Mouse (Mus musculus) midbrain, embryonic 11.5 days (tissue): ENCODE results near the gene Qk. TPM values are rescaled to one million over a fixed set of nuclear protein-coding genes. Genes with fewer than 3 reads are reported as not detected.

Experiments
- ATAC-seq: fragments of 200-750 bp; cut with Nextera tagmentation; 2 replicates; pipeline ENCODE4 v1.8.0; 2017; ENCODE audit warnings: moderate TSS enrichment, moderate library complexity; ENCODE audit not compliant: low FRiP score
- DNase-seq: peaks from one replicate; pipeline ENCODE4 v3.0.0; 2015; ENCODE audit warnings: low spot score; ENCODE audit errors: missing footprints
- H3K27ac ChIP-seq: fragments of 300-500 bp; sonication (generic); 2 replicates; pipeline ENCODE4 v1.5.1; 2014; ENCODE audit warnings: low read depth, low read length
- H3K27me3 ChIP-seq: fragments of 300-500 bp; sonication (generic); 2 replicates; pipeline ENCODE4 v1.6.1; 2014; ENCODE audit warnings: mild to moderate bottlenecking, low read length, moderate library complexity, mixed read lengths; ENCODE audit not compliant: control insufficient read depth, insufficient read depth
- H3K36me3 ChIP-seq: fragments of 300-500 bp; sonication (generic); 2 replicates; pipeline ENCODE4 v1.6.1; 2014; ENCODE audit warnings: mild to moderate bottlenecking, low read length, moderate library complexity, mixed read lengths; ENCODE audit not compliant: control insufficient read depth, insufficient read depth
- H3K4me1 ChIP-seq: fragments of 300-500 bp; sonication (generic); 2 replicates; pipeline ENCODE4 v1.6.1; 2014; ENCODE audit warnings: low read length; ENCODE audit not compliant: control insufficient read depth, insufficient read depth
- H3K4me2 ChIP-seq: fragments of 300-500 bp; sonication (generic); 2 replicates; pipeline ENCODE4 v1.6.1; 2014; ENCODE audit warnings: mild to moderate bottlenecking, moderate library complexity
- H3K4me3 ChIP-seq: fragments of 300-500 bp; sonication (generic); 2 replicates; pipeline ENCODE4 v1.5.1; 2014; ENCODE audit warnings: low read depth, low read length
- H3K9ac ChIP-seq: fragments of 300-500 bp; sonication (generic); 2 replicates; pipeline ENCODE4 v1.6.1; 2014; ENCODE audit warnings: low read length
- H3K9me3 ChIP-seq: fragments of 300-500 bp; sonication (generic); 2 replicates; pipeline ENCODE4 v1.6.1; 2016; ENCODE audit warnings: low read length; ENCODE audit not compliant: control insufficient read depth
- WGBS: fragments of 180-500 bp; shearing (Covaris S2); extraction: QIAGEN DNeasy Blood & Tissue Kit; methylation state at CpG from one replicate; pipeline ENCODE4 v1.1.7; 2014; 5-methylcytosine and 5-hydroxymethylcytosine counted together
- polyA plus RNA-seq: library from polyadenylated mRNA; unstranded; fragments of >200 nt; fragmentation: Nextera tagmentation; extraction: Ambion mirVana; gene quantifications from 2 replicates; pipeline ENCODE4 v1.2.1, GENCODE M21; 2014

Qk gene
- 63.2 and 73.7 TPM in 2 replicates for polyA plus RNA-seq

GRCm38 (mm10) chr17:10319685-10320455 lies at the start of gene Qk:
Qk (minus strand) TSS chr17:10319854.
- Histone ChIP-seq H3K4me1 (peaks cover 15% of the 10 kb centered on the region), H3K4me2 (peak within 1 kb of the TSS; percentile 57), H3K36me3 (no peaks in the 10 kb centered on the region), H3K27me3 (no peaks in the 10 kb centered on the region), H3K9ac (peak within 1 kb of the TSS; percentile 100), H3K4me3 (peak within 1 kb of the TSS; percentile 99), H3K27ac (peak within 1 kb of the TSS; percentile 99), H3K9me3 (no peaks in the 10 kb centered on the region; the same call in 1 of the 2 replicates)
- WGBS: under 1% methylated on average over 80 of the region's 86 CpGs
- peak; percentile 100 for DNase-seq
- ATAC-seq: peak; percentile 87

- H3K4me3 ChIP-seq: no peak overlapping the region
- no peaks in the 10 kb centered on the region for H3K36me3 ChIP-seq
- H3K4me2 ChIP-seq: no peak overlapping the region
- no peak for DNase-seq
- no peaks in the 10 kb centered on the region for H3K4me1 ChIP-seq
- H3K9me3 ChIP-seq: no peaks in the 10 kb centered on the region
- H3K9ac ChIP-seq: no peak overlapping the region
- WGBS: 85% methylated on average over 5 of the region's 5 CpGs
- H3K27ac ChIP-seq: no peak overlapping the region
- no peak for ATAC-seq
- H3K27me3 ChIP-seq: no peaks in the 10 kb centered on the region
These were observed 47.4 kb upstream of the Qk start for GRCm38 (mm10) chr17:10367044-10367443.

- no peak for ATAC-seq
- 89% methylated on average over 4 of the region's 4 CpGs for WGBS
- Histone ChIP-seq H3K9me3 (no peaks in the 10 kb centered on the region), H3K36me3 (no peaks in the 10 kb centered on the region), H3K4me2 (no peak overlapping the region), H3K27me3 (no peaks in the 10 kb centered on the region), H3K9ac (no peak overlapping the region), H3K4me3 (no peak overlapping the region), H3K4me1 (no peaks in the 10 kb centered on the region), H3K27ac (no peak overlapping the region)
- no peak for DNase-seq
These were observed 46.9 kb upstream of the Qk start for GRCm38 (mm10) chr17:10366577-10366976.

- DNase-seq (no peak), ATAC-seq (no peak)
- Histone ChIP-seq H3K9ac (no peak overlapping the region), H3K36me3 (no peaks in the 10 kb centered on the region), H3K27me3 (no peaks in the 10 kb centered on the region), H3K4me3 (no peak overlapping the region), H3K27ac (no peak overlapping the region), H3K4me1 (no peaks in the 10 kb centered on the region), H3K9me3 (no peaks in the 10 kb centered on the region), H3K4me2 (no peak overlapping the region)
- 66% methylated on average over 13 of the region's 13 CpGs for WGBS
These were observed 46.1 kb upstream of the Qk start for GRCm38 (mm10) chr17:10365501-10366482.

- H3K9me3 ChIP-seq: no peaks in the 10 kb centered on the region
- DNase-seq: no peak
- H3K9ac ChIP-seq: no peak overlapping the region
- 92% methylated on average over 3 of the region's 3 CpGs for WGBS
- H3K4me2 ChIP-seq: no peak overlapping the region
- no peak overlapping the region for H3K27ac ChIP-seq
- H3K27me3 ChIP-seq: no peaks in the 10 kb centered on the region
- H3K36me3 ChIP-seq: no peaks in the 10 kb centered on the region
- H3K4me1 ChIP-seq: 0 out of 2 replicates have a peak, but pooled peaks cover 2% of the 10 kb centered on the region
- ATAC-seq: no peak
- H3K4me3 ChIP-seq: no peak overlapping the region
These were observed 43.5 kb upstream of the Qk start for GRCm38 (mm10) chr17:10363151-10363550.

- H3K4me1 ChIP-seq: peaks cover 12% of the 10 kb centered on the region
- H3K9ac ChIP-seq: no peak overlapping the region
- no peaks in the 10 kb centered on the region for H3K9me3 ChIP-seq
- no peaks in the 10 kb centered on the region for H3K27me3 ChIP-seq
- no peak overlapping the region for H3K4me2 ChIP-seq
- WGBS: 96% methylated on average over 7 of the region's 7 CpGs
- ATAC-seq (no peak), DNase-seq (no peak)
- no peak overlapping the region for H3K4me3 ChIP-seq
- no peak overlapping the region for H3K27ac ChIP-seq
- H3K36me3 ChIP-seq: no peaks in the 10 kb centered on the region
These were observed 42.2 kb upstream of the Qk start for GRCm38 (mm10) chr17:10361882-10362291.

- DNase-seq (no peak), ATAC-seq (no peak)
- Histone ChIP-seq H3K27me3 (no peaks in the 10 kb centered on the region), H3K9me3 (no peaks in the 10 kb centered on the region), H3K4me1 (peaks cover 16% of the 10 kb centered on the region), H3K9ac (no peak overlapping the region), H3K4me3 (no peak overlapping the region), H3K4me2 (no peak overlapping the region), H3K27ac (no peak overlapping the region), H3K36me3 (no peaks in the 10 kb centered on the region)
- WGBS: 75% methylated on average over 4 of the region's 4 CpGs
These were observed 41.1 kb upstream of the Qk start for GRCm38 (mm10) chr17:10360738-10361137.

GRCm38 (mm10) chr17:10359466-10359865 lies 39.8 kb upstream of the Qk start:
- no peak for DNase-seq
- H3K9me3 ChIP-seq: no peaks in the 10 kb centered on the region
- H3K27me3 ChIP-seq: no peaks in the 10 kb centered on the region
- H3K4me1 ChIP-seq: peaks cover 16% of the 10 kb centered on the region
- H3K36me3 ChIP-seq: no peaks in the 10 kb centered on the region
- ATAC-seq: no peak
- no peak overlapping the region for H3K4me3 ChIP-seq
- H3K9ac ChIP-seq: no peak overlapping the region
- no peak overlapping the region for H3K27ac ChIP-seq
- WGBS: 69% methylated on average over 14 of the region's 14 CpGs
- H3K4me2 ChIP-seq: no peak overlapping the region

- Histone ChIP-seq H3K4me3 (no peak overlapping the region), H3K27ac (no peak overlapping the region), H3K9me3 (no peaks in the 10 kb centered on the region), H3K4me1 (peaks cover 16% of the 10 kb centered on the region), H3K4me2 (no peak overlapping the region), H3K9ac (no peak overlapping the region), H3K36me3 (no peaks in the 10 kb centered on the region), H3K27me3 (no peaks in the 10 kb centered on the region)
- DNase-seq (peak; percentile 88), ATAC-seq (peak; percentile 78; the same call in 1 of the 2 replicates)
- WGBS: 55% methylated on average over 12 of the region's 12 CpGs
These were observed 37.7 kb upstream of the Qk start for GRCm38 (mm10) chr17:10357348-10357747.
